Mouse (Mus musculus): Measurements from ENCODE around the gene Morc2a. TPM values are rescaled to one million over a fixed set of nuclear protein-coding genes. Genes with fewer than 3 reads are reported as not detected.
"Not testable (repeated sequence)": the region's sequence is repeated elsewhere in the genome, so short reads cannot be mapped to it uniquely, and the experiment has no call there.

The Morc2a gene
- 10 to 100 TPM; 22.0 to 23.9 TPM for total RNA-seq (2021)

DNA sequence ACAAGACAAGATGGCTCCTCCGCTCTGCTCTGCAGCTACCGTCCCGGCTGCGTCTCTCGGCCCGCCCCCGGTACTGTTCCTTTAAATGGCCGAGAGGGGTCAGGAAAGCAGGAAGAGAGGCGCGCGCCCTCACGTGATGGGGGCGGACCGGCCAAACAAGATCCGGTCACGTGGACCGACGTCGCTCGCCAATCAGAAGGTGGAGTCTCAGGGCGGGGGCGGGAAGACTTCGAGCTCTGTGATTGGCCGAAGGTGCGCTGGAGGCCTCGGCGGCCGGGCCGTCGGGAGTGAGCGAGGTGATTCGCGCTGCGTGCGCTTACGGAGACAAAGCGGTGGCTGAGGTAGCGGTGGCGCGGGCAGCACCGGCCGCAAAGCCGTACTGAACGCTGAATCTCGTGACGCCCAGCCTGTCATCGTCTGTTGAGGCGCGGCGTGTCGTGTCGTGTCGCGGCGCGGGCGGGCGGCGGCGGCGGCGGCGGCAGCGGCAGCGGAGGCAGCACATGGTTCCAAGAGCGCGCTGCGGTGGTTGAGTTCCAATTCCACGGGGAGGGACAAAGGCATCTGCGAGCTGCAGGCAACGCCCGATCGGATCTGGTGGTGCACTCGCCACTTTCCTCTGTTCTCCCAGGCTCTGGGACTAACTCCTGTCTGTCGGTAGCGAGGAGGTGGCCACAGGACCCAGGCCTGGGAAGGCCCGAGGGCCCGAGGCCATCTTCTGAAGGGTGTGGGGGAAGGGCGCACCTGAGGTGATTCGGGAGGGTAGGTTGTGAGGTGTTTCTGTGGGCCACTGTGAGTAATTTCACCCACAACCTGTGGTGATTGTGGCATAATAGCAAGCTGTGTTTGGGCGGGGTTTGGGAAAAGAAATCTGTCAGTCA lies at the start of gene Morc2a:
TSS of gene Morc2a (plus strand) at position 228 of the 878 bp plus-strand sequence.
- intact Hi-C loops (cut with DNase I): no loop called here
- peak; percentile 95 for DNase-seq (ENCODE audit: low spot score)

DNA sequence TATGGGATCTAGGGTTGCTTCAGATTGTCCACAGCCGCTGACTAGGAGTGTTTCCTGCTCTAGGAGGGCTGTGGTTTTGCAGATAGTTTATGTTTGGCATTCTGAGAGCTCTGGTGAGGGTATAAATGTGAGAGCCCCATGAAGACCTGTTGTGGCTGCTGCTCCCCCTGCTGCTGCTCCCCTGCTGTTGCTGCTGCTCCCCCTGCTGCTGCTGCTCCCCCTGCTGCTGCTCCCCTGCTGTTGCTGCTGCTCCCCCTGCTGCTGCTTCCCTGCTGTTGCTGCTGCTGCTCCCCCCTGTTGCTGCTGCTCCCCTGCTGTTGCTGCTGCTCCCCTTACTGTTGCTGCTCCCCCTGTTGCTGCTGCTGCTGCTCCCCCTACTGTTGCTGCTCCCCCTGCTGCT lies 47.0 kb upstream of the Morc2a start:
- intact Hi-C loops (cut with DNase I): loop anchor here (2.0 to 5.0 kb wide), 2 partner anchors 15 to 130 kb away; no protein-coding TSS in a partner anchor
- DNase-seq (ENCODE audit: low spot score): not testable (repeated sequence)

DNA sequence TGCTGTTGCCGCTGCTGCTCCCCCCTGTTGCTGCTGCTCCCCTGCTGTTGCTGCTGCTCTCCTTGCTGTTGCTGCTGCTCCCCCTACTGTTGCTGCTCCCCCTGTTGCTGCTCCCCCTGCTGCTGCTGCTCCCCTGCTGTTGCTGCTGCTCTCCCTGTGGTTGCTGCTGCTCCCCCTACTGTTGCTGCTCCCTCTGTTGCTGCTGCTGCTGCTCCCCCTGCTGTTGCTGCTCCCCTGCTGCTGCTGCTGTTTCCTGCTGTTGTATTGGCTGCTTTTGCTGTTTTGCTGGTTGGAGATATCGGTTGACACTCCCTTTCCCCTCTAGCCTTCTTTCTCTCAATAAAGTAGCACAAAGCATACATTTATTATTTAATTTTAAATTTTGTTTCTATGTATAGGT lies 46.3 kb upstream of the Morc2a start:
- DNase-seq (ENCODE audit: low spot score): not testable (repeated sequence)
- intact Hi-C loops (cut with DNase I): loop anchor here (5.0 kb wide), 1 partner anchor 130 kb away; no protein-coding TSS in a partner anchor

DNA sequence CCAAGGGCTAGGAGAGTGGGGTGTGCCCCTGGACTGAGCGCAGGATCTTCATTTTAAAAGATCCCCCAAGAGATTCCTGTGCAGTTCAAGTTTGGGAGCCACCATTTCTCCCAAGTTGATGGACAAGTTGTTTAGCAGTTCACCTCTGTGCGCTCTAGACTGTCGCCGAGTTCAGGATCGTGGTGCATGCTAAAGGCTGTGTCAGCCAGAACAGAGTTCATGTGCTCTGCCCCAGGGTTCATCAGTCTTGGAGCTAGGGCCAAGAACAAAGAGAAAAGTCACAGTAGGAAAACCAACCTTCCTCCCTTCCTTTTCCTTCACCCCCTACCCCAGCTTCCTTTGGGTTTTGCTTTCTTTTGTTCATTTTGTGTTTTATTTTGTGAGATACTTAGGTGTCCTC lies 42.5 kb upstream of the Morc2a start:
- DNase-seq (ENCODE audit: low spot score): no peak
- intact Hi-C loops (cut with DNase I): no loop called here

DNA sequence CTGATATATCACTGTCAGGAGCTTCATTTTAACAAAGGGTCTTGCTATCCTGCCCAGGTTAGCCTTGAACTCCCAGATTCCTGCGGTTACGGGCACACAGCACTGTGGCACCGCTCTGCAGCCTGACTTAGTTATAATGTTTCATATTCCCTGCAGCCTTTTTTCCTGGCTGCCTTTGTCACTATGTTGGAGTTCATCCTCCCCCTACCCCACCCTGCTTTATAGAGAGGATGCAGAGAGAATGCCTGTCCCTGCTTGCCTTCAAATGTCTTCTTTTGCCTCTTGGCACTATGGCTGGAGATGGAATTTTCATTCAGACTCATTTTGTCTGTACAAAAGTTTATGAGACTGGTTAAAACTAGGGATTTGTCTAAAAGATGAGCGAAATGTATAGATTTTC lies 33.4 kb upstream of the Morc2a start:
- DNase-seq (ENCODE audit: low spot score): no peak
- intact Hi-C loops (cut with DNase I): no loop called here

DNA sequence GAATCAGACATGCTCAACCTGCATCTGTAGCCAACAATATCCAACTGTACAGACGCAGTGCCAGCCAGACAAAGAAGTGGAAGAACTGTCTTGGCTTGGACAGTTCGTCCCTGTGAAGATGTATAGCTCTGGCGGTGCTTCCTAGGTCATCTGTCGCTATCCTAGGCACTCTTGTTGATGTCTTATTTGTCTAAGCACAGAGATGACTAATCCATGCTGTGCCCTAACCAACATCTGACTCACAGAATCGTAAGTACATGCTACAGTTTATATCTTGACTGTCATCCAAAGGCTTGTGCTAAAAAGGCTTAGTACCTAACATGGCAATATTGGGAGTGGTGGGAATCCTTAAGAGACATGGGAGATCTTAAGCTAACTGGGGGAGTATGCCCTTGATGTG lies 26.2 kb upstream of the Morc2a start:
- no peak for DNase-seq (ENCODE audit: low spot score)
- intact Hi-C loops (cut with DNase I): no loop called here

DNA sequence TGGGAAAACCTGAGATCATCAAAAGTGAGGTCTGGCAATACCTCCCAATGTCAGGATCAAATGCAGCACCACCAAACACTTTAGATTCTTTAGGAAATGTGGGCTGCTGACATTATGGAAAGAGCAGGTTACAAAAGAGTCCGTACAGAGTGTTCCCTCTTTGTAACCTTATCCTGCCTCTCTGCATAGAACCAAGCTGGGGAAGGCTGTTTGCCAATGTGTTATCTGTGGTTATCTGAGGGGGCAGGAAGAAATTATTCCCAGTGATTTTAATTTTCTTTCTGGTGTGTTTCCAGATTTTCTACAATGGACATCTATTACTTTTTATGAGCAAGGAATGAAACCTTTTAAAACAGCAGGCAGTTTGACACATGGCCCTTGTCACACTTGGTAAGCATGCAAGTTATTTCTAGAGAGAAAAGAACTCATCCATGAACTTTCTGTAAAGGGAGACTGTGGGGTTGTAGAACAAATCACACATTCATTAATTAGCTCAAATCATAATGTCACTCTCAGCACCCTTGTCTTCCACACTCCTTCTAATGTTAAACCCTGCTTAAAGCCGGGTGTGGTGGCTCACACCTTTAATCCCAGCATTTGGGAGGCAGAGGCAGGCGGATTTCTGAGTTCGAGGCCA lies 24.5 kb upstream of the Morc2a start:
- no peak for DNase-seq (ENCODE audit: low spot score)
- intact Hi-C loops (cut with DNase I): no loop called here

DNA sequence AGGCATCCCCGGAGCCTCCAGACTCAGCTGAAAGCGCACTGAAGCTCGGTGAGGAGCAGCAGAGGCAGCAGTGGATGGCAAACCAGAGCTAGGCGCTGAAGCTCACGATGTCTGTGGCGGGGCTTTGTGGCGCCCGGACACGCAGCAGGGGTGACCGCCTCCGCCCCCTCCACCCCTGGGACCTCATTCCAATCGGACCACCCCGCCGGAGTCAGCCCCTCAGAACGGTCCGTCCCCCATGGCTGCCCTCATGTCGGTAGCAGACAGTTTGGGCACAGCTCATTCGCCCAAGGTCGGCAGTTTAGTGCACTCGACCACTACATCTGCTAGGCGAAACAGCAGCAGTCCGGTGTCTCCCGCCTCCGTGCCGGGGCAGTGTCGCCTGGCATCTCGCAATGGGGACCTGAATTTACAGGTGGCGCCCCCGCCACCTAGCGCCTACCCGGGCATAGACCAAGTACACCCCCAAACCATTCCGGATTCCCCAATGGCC lies 19.9 kb upstream of the Morc2a start:
- intact Hi-C loops (cut with DNase I): no loop called here
- no peak for DNase-seq (ENCODE audit: low spot score)

DNA sequence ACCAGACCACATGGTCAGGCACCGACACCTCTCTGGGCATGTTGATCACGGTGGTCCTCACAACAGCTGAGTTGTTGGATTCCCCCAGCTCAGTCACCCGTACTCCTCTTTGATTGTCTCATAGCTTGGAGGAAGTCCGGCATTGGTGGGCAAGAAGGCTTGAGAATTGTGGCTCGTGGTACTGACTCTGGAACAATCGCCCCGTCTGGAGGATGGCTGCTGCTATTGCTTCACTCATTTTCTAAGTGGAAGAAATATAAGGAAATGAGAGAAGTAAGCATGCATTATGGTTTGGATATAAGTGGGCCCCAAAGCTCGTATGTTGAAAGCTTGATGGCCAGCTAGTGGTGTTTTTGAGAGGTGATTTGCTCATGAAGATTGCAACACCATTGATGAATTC lies 15.7 kb upstream of the Morc2a start:
- DNase-seq (ENCODE audit: low spot score): not testable (repeated sequence)
- intact Hi-C loops (cut with DNase I): loop anchor here (2.0 to 10.0 kb wide), 2 partner anchors 98 to 160 kb away; no protein-coding TSS in a partner anchor

DNA sequence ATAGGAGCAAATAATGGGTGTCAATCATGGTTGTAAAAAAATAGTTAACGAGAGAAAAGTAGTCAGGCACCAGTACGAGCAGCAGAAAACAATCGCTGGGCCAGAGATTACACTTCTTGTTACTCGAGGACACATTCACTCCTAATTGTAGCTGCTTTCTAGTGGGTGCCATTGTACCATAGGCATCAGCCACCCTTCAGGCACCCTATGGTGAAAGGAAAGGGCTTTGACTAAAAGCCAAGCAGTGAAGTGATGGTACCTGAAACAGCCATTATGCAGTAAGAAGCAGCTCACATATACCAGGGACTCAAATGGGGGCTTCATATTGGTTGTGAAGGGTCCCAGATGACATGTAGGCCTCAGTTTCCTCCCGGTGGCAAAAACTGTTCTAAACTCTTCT lies 1.3 kb upstream of the Morc2a start:
- no peak for DNase-seq (ENCODE audit: low spot score)
- intact Hi-C loops (cut with DNase I): no loop called here

DNA sequence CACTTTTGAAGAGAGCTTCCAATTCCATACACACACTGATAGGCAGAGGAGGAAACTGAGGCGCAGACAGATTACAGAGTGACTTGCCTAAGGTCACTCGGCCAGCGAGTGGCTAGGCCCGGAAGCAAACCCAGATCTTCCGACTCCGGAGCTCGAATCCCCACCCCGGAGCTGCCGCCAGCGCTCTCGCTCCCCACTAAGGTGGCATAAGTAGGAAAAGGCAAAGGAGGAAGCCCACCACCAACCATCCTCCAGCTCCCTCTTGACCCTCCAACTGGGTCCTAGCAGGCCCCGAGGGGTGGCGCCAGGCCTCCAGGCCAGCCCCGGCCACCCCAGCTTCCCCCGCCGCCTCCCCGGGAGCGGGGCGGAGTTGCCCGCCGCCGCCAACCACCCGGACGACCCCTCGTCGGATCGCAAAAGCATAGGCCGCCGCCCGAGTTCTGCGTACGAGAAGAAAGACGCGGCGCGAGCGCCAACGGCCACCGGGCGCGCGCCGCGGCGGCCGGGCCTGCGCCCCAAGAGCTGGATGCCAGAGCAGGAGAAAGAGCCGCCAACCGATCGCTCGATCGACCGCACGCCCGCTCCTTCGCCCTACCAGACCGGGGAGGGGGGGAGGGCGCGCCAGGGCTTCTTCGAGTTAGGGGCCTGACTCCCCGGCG lies 557 bp upstream of the Morc2a start:
- peak; percentile 7 for DNase-seq (ENCODE audit: low spot score)
- intact Hi-C loops (cut with DNase I): no loop called here

DNA sequence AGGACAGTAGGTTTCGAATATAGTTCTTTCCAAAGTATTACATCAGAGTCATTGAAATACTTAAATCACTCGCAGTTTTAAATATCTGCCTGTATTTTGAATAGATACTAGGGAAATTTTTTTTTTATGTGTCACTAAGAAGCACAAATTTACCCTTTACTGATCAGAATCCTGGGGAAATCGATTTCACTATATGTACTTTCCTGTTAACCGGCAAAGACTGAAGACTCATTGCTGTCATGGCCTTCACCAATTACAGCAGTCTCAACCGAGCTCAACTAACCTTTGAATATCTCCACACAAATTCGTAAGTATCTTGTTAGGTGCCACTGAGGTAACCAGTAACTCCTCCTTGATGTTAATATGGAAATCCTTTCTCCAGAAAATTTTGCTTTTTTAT lies 1.1 kb downstream of the Morc2a start:
- DNase-seq (ENCODE audit: low spot score): no peak
- intact Hi-C loops (cut with DNase I): no loop called here

DNA sequence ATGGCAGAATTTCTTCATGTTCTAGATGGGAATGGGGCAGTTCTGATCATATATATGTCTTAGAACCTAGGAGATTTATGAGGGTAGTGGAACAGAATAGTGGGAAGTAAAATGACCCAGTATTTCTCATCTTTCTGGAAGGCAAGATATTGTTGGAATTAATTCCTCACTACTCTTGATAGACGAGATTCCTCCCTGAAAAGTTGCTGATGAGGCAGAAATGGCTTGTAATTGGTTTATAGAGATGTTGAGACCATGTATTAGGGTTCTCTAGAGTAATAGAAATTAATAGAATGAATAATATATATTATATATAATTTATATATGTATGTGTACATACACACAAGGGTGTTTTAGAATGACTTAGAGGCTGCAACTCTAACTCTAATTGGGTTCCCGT lies 13.0 kb downstream of the Morc2a start:
- intact Hi-C loops (cut with DNase I): no loop called here
- DNase-seq (ENCODE audit: low spot score): no peak

DNA sequence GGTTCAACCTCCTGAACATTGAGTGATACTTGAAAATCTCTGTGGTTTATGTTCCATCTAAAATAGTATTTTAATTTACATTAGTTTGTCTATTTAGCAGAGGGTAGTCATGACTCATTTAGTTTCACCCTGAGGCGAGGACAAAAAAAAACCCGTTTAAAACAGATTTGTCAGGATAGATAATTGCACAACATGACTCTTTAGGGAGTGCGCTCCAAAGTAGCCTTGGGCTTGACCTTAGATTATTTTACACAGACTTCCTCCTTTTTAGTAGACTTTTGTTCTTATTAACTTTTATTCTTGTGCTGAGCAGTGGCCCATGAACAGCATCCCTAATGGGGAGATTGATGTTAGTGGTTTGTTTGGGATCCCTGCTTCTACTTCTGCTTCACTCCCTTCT lies 18.5 kb downstream of the Morc2a start:
- intact Hi-C loops (cut with DNase I): no loop called here
- no peak for DNase-seq (ENCODE audit: low spot score)

DNA sequence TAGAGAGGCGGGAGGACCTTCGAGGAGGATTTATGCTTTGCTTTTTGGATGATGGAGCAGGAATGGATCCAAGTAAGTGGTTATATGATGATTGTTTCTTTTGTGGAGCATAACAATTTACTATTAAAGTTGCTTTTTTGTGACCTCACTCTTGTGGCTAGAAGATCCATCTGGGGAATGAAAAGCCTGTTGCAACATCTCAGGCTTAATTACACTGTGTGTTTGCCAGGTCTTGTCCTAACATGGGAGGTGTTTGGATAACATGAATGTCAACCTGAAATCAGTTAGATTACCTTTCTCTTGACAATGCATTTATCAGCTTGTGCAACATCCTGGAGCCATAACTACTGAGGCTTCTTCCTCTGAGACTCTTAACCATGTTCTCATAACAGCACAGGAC lies 19.8 kb downstream of the Morc2a start:
- intact Hi-C loops (cut with DNase I): no loop called here
- DNase-seq (ENCODE audit: low spot score): no peak

DNA sequence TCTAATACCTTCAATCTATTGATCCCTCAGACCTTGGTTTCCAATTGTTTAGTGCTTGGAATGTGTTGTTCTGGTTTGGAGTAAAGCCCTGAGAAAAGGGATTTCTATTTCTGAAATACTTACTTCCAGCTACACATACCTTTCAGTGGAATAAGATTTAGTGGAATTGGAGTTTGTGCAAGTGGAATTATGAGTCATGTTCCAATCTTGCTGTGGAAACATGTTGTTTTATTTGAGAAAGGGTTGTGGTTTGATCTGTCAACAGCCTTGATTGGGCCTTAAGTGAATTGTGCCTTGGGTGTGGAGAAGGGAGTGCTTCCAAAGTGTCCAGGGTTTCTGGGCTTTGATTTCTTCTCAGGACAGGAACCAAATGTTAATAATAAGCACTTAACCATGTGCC lies 20.9 kb downstream of the Morc2a start:
- intact Hi-C loops (cut with DNase I): no loop called here
- no peak for DNase-seq (ENCODE audit: low spot score)

DNA sequence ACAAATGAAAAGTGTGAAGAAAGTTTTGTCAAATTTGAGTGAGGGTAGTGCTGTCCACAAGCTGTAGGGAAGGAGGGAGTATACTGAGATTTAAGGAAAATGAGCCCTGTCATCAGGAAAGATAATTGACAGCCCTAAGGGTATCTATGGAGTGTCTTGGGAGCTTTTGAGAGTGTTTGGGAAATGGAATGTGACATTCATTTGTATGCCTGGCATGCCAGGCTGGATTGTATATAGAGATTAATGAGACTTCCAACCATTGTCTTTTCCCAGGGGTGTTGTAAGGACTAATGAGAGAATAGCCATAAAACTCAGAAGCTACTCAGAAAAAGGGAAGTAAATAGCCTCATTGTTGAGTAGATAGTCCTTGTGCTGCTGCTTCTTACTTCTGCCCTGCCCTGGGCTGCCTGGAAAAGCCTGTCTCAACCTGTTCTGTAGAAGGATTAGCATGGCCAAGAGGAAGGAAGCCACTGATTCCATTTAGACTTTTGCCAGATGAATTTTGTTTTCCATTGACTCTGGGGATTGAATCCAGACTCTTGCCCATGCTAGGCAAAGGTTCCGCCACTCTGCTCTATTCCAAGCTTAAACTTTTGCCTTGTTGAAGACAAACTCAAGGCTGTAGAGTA lies 22.1 kb downstream of the Morc2a start:
- no peak for DNase-seq (ENCODE audit: low spot score)
- intact Hi-C loops (cut with DNase I): no loop called here

DNA sequence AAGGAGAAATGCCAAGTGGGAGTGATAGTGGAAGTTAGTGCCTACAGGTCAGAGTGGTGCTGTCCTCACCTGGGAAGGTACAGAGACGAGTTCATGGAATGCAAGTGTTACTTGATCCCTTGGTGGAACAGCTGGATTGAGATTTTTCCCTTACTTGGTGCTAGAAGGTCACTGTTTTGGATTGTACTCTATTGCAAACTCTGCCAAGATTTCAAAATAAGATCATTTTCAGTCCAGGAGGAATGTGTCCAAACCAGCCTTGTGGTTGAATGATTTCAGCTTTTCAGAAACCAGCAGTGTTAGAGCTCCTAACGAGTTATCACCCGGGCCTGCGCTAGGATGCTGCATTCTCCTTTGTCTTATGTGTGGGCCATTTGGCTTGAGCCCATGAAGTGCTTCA lies 25.6 kb downstream of the Morc2a start:
- intact Hi-C loops (cut with DNase I): no loop called here
- no peak for DNase-seq (ENCODE audit: low spot score)

DNA sequence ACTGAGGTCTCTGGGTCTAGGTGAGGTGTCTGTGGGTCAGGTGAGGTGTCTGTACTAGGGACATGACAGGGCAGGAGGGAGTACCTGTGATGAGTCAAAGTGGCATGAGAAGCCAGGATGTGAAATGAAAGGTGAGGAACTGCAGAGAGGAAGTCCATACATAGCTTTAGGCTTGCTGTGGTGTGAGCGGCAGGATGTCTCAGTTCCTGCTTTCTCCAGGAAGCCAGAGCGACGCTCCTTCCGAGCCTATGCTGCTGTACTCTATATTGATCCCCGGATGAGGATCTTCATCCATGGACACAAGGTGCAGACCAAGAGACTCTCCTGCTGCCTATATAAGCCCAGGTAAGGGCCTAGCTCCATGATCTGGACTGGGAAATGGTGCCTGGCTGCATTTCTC lies 27.4 kb downstream of the Morc2a start:
- intact Hi-C loops (cut with DNase I): no loop called here
- DNase-seq (ENCODE audit: low spot score): no peak

DNA sequence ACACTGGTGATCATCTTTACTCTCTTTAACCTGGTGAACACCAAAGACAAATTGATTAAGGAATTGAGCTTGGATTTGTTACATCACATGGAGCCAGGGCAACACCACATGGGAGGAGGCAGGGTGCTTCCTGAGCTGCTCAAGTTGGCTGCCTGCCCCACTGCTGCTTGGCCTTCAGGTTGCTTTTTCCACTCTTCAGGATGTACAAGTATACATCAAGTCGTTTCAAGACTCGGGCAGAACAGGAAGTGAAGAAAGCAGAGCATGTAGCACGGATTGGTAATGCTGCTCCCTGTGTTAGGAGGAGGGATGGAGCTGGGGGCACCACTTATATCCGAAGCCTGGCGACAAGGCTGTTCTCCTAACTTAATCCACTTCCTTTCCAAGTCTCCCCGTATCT lies 28.2 kb downstream of the Morc2a start:
- DNase-seq (ENCODE audit: low spot score): no peak
- intact Hi-C loops (cut with DNase I): no loop called here

All from heart, postnatal 25 days (tissue).